Mouse (Mus musculus) heart, adult 10 weeks (tissue): ENCODE data around the gene Gm3045. TPM values are rescaled to one million over a fixed set of nuclear protein-coding genes. Genes with fewer than 3 reads are reported as not detected.

Experiments
- polyA plus RNA-seq: library from polyadenylated mRNA; stranded (reverse); fragments of 350-450 nt; fragmentation: Illumina TruSeq; extraction: RNeasy Lipid Tissue Mini Kit (QIAGEN cat#74804); gene quantifications from one replicate; pipeline ENCODE4 v1.2.3, GENCODE M21; 2014; ENCODE audit warnings: low read depth, low replicate concordance

Gene Gm3045
- not detected for polyA plus RNA-seq

DNA sequence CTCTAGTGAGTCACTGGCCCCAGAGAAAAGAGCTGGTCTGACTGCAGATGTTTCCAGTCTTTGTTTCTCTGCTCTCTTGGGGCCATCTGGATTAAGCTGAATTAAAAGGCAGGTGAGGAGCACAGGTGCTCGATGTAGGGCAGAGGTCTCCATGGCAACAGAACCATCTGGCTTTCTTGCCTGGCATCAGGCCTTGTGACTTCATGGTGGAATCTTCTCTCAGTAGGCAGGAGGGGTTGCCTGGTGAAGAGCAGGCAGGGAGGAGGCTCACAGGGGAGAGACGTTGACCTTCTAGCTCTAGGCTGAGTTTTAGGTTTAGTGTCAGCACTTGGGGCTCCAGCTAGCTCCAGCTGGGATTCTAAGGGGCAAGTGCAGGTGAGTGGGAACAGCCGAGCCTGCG, at the start of gene Gm3045:
Gm3045 (plus strand) TSS at position 230 of the 400 bp plus-strand sequence.

DNA sequence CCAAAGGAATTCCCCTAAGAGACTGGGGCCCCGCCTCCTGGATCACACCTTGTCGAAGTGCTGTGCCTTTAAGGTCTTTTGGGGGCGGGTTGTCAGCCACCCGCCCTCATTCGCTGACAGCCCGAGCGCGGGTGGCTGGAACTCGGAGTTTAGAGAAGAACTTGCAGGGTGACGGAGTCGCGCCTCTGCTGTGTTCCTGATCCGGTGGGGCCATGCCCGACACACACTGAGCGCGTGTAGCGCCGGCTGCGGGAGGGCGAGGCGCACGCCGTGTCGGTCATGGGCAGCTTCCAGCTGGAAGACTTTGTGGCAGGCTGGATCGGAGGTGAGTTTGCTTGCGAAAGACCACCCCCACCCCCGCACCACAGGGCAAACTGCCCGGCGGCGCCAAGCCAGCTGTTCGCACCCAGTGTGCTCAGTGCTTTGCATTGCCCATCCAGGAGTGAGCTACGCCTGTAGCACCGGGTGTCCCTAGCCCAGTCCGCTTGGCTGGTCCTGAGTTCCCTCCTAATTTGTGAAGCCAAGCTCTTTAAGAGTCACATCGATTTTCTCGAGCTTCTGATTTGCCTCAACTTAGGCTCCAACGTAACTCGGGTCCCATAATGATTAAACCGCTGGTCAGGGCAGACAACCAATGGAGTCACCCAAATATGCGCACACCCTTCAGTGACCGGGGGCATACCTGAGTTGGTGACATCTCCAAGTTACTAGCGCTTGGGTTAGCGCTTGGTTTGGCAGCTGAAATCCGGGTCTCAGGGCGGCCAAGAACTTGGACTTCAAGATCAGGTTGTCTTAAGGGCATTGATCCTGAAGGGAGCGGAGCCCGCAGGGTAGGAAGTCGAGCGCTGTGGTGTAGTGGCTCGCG, 12.0 kb downstream of the Gm3045 start, which contains the start of gene Slc25a48:
Slc25a48 (plus strand) TSS at position 145 of the 865 bp plus-strand sequence.

DNA sequence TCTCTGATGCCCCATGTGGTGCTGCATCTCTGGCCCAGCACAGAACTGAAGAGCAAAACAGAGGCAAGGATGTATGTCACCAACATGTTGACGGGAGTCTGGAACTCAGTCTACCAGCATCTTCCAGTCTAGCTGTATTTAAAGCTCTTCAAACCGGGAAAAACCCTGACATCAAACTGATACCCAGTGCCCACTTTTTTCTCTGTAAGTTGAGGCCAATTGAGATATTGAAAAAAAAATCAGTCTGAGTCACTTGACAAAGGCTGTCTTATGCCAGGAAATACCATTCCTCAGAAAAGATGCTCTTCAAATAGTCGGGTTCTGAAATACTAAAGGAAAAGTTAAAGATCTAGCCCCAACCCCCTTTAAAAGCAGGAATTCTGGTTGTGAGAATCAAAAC, 55.8 kb downstream of the Gm3045 start, which contains the start of gene Il9:
Il9 (minus strand) TSS at position 101 of the 400 bp plus-strand sequence.

Other genes starting within 250 kb of the Gm3045 start
- 0.81 TPM for gene Tifab, start 247.7 kb upstream of the Gm3045 start, polyA plus RNA-seq
- not detected for gene Neurog1, start 174.4 kb upstream of the Gm3045 start, polyA plus RNA-seq
- gene Cxcl14, start 130.0 kb upstream of the Gm3045 start, polyA plus RNA-seq: 10.7 TPM
- gene Slc25a48, start 11.8 kb downstream of the Gm3045 start, polyA plus RNA-seq: not detected
- gene Il9, start 55.7 kb downstream of the Gm3045 start, polyA plus RNA-seq: not detected
- gene Fbxl21, start 95.9 kb downstream of the Gm3045 start, polyA plus RNA-seq: 0.52 TPM
- gene Lect2, start 121.9 kb downstream of the Gm3045 start, polyA plus RNA-seq: not detected
- gene Tgfbi, start 182.9 kb downstream of the Gm3045 start, polyA plus RNA-seq: 18.4 TPM